Mouse (Mus musculus): ENCODE results near the gene Mmgt2. TPM values are rescaled to one million over a fixed set of nuclear protein-coding genes. Genes with fewer than 3 reads are reported as not detected.

Mmgt2 gene
- polyA plus RNA-seq, 1 experiment = 0.66 TPM

DNA sequence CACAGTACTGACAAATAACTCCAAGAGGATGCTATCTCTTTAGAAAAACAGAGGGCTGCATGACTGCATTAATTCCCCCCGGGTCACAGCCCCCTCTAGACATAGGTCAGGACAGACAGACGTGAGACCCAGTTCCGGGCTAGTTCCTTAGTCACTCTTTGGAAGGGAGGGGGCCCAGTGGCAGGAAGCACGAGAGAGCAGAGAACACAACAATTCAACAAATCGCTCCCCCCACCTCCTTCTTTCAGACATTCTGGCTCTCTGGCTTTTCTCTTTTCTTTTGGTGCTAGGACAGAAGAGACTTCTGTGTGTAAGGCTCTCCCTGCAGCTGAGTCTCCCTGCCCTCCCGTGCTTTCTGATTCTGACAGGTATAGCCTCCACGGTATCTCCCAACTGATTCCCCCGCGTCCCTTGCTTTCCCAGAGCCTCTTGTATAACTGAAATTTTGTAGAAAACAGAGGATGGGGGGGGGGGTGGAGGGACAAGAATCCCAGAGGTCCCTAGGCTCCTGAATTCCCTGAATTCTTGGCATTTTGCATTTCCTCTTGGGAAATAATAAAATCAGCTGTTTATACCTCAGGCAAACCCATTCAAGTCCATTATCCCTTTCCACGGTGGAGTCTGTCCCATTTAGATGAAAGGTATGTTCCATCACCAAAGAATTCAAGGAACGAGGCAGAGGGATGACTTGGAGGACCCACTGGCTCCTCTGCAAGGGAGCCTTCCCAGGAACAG is 12.2 kb upstream of the Mmgt2 start:
- no peak for TF ChIP-seq GATA1 (IDR thresholded peaks at IDR 0.05; ENCODE audit: low read length)

DNA sequence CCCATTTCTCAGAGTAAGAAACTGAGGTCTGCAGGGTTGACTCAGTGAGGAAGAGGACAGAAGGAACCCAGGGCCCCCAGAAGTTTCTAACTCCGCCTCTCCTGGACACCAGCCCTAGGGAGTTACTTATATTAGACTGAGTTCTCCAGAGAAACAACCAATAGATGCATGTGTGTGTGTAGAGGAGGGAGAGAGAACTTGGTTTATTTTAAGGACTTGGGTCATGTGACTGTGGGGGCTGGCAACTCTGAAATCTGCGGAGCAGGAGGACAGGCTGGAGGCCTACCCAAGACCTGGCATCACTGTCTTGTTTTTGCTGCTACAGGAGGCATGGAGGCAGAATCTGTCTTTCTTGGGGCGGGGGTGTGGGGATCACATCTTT is 11.6 kb upstream of the Mmgt2 start:
- TF ChIP-seq GATA1 (IDR thresholded peaks at IDR 0.05; ENCODE audit: low read length) = no peak

DNA sequence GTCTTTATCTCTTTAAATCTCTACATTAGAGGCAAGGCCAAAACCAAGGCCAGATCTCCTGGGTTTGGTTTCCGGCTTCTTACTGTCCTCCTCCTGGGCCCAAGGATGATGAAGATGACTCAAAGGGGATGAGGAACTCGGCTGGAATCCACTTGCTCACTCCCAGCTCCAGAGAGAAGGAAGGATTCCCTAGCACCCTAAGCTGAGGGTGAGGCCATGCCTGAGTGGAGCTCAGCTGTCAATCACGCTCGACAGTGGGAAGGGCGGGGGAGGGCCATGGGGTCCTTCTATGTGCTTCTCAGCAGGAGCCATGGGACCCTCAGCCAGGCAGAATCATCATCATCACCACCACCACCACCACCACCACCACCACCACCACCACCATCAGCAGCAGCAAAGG is 11.1 kb upstream of the Mmgt2 start:
- TF ChIP-seq GATA1 (IDR thresholded peaks at IDR 0.05; ENCODE audit: low read length) = no peak

DNA sequence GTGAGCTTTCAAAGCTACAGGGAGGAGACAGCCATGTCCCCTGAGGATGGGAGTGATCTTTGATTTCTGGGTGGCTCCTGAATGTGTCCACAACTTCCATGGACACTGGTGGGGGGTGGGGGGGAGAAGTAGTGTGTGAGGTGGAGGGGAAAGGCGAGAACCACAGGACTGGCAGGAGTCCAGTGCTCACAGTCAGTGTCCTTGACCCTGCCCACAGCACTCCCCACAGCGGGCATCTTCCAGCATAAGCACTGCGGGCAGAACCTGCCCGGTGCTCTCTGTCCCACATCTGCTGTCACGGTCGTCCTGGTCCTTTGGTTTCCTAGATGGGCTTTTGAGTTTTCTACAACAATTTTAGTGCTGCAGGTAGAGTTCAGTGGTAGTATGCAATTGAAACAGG is 10.7 kb upstream of the Mmgt2 start:
- no peak for TF ChIP-seq GATA1 (IDR thresholded peaks at IDR 0.05; ENCODE audit: low read length)

DNA sequence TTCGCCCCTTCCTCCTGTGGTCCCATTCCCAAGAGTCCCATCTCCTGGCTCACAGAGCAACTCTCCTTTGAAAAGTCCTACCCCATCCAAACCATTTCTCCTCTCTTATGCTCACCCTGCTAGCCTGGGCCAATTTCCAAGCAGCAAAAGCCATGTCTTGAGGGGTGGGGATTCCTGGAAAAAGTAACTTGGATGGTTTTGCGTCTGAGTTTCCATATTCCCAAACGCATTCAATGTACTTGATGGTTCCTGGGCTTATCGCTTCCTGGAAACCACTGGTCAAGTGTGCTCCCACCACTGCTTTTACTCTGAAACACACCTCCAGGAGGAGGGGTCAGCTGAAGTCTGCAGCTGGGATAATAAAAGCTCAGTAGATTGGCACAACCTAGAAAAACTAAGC is 10.1 kb upstream of the Mmgt2 start:
- TF ChIP-seq GATA1 (IDR thresholded peaks at IDR 0.05; ENCODE audit: low read length) = no peak

DNA sequence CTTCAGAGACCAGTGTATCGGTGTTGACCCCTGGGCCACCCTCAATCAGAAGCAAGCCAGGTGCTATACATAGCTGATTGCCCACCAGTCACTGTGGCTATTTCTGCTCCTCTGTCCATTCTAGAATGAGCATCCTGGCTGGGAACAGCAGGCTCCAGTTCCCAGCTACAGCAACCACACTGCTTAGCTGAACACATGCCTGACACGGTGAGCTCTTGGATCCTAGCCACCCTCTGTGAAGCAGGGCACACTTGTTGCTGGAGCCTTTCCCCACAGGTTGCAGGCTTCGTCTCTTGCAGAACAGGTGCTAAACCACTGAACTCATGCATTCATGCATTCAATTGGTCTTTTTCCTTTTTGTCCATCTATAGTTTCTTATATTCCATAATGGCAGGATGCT is 8.1 kb upstream of the Mmgt2 start:
- no peak for TF ChIP-seq GATA1 (IDR thresholded peaks at IDR 0.05; ENCODE audit: low read length)

DNA sequence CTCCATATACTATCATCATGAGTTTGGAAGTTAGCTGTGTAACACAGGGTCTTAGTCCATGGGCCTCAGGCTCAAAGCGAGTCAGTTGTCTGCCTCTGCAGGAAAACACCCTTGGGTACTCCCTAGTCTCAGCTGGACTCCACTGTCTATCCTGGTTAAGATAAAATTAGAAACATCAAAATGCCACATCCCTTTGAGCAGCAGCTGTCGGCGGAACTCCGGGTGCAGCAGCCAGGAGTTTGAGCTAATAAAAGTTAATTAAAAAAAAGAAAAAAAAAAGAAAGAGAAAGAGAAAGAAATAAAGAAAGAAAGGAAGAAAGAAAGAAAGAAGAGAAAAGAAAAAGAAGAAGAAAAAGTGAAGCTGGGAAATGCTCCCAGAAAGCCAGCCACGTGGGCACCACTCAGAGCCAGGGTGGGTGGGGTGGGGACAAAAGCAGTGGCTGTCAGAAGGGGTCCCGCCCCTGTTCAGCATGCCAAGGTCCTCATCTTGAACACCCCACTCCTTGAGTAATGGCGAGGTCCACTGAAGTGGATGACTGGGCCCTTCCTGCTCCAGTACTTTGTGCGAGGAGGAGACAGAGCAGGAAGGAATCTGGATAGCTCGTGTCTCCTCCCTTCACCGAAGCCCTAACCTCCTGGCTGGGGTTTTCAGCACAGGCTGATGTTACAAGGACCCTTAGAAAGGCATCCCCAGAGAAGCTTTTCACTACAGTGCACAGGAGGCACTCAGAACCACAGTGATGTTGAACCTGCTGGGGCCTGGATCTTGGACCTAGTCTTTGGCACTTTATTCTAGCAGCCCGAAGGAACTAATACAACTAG is 6.2 kb upstream of the Mmgt2 start:
- TF ChIP-seq GATA1 (IDR thresholded peaks at IDR 0.05; ENCODE audit: low read length) = no peak

DNA sequence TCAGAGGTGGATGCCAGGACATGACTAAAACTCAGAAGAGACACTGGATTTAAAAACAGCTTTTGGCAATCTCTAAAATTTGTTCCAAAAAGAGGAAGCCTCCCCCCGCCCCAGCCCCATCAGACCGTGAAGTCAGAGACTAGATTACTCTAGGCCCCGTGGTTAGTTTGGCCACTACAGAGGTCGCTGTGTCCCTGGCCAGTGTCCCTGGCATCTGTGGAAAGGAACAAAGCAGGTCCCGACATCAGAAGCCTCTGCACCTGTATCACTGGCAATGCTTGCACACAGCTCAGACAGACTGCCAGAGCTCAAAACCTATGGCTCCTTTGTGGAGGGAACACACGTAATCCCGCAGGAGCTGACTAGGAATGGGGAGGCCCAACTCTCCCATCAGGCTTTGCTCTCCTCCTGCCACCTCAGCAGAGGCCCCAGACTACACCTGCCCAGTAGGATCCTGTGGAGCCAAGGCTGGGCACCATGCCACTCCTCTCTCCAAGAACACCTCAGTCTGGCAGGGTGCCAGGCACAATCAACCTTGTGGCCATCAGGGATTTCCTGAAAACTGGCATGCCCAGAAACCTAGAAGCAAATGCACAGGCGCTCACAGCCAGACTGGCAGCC is 5.3 kb upstream of the Mmgt2 start:
- TF ChIP-seq GATA1 (IDR thresholded peaks at IDR 0.05; ENCODE audit: low read length) = no peak

DNA sequence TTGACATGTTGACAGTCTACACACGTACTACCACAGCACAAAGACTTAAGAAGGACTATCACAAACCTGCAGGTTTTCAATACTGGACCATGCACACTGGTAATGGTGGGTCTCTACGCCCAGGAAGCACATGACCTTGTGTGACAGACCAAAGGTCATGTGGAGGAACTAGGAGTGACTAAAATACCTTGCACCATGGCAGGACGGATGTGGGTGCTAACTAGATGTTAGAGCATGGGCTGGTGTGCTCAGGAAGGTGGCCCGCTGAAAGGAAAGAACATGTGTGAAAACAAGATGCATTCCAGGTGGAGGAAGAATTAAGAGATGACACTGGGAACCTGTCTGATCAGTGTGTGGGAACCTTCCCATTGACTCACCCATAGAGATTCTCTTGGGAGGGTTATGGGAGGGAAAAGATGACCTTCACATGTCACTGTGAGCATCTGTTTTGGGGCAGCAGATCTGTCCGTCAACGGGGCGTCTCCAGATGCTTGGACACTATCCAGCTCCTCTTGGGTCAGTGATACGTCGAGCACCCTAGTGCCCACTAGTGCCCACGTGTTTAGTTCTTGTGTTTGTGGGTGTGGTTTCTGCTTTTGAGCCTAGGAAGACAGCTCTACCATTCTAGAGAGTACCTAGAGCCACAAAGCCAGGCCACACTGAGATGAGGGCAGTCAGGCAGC is 4.6 kb upstream of the Mmgt2 start:
- no peak for TF ChIP-seq GATA1 (IDR thresholded peaks at IDR 0.05; ENCODE audit: low read length)

DNA sequence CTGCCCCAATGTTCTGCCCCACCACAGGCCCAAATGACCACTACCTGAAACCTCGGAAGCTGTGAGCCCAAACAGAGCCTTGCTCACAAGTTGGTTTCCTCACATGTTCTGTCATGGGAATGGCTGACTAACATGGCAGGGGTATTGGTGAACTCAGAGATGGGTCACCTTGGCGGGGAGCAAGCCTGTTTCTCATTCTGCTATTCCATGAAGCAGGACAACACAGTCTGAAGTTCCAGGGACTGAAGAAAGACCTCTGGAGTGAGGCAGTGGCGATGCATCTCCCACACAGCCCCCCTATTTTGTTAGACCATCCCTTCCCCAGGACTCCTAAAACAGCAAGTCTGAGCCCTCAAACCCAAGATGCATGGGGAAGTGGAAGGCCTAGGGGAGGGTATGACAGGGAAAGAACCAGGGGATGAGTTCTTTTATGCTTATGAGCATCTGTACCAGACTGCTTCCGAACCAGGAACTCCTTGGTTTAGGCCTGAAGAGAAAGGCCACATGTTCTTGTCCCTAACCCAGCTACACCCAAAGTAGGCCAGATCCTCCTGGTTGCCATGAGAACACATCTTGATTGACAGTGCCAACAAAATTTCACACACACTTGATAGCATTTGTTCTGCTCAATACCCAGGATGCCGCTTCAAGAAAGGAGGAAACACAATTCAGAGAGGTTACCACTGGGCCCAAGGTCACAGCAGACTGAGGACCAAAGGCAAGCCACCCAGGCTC is 3.7 kb upstream of the Mmgt2 start:
- TF ChIP-seq GATA1 (IDR thresholded peaks at IDR 0.05; ENCODE audit: low read length) = no peak

DNA sequence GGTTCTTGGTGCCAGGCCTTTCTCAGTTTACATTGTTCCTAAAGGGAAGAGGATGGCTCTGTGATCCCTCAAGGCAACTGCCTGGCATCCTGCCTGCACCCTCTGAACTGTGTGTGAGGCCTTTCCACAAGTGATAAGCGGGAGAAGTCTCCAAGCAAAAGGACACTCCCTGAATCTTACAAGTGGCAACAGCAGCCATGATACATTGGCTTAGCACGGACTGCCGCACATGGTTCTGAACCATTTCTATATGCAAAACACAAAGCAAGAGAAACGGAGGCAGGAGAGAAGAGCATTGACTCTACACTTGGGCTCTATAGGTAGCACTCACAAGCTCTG is 3.2 kb upstream of the Mmgt2 start:
- no peak for TF ChIP-seq GATA1 (IDR thresholded peaks at IDR 0.05; ENCODE audit: low read length)

DNA sequence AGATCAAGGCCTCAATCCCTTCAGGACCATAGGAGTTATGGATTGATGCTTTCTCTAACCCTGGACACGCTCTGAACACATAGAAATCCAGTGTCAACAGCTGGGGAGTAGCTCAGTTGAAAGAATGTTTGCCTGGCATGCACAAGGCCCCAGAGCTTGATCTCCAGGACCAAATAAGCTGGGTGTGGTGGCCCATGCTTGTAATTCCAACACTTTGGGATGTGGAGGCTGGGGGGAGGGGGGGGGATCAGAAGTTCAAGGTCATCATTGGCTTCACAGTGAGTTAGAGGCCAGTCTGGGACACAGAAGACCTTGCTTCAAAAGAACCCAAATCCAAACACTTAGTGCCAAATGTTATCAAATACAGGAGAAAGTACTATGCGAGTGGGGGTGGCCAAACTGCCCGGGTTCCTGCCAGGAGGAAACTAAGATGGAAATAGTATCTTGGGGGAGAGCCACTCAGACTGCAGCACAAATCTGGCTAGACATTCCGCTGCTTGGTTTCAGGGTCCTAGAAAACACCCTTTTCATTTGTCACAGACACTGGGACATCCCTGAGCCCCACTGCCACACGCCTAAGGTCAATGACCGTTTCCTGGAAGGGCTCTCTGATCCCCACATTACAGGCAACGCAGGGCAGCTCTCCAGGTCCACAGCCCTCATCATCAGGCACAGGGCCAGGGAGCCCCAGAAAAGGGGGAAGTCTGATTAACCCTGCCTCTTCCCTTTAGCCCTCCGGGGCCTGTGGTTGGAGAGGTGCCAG is 2.6 kb upstream of the Mmgt2 start:
- no peak for TF ChIP-seq GATA1 (IDR thresholded peaks at IDR 0.05; ENCODE audit: low read length)

DNA sequence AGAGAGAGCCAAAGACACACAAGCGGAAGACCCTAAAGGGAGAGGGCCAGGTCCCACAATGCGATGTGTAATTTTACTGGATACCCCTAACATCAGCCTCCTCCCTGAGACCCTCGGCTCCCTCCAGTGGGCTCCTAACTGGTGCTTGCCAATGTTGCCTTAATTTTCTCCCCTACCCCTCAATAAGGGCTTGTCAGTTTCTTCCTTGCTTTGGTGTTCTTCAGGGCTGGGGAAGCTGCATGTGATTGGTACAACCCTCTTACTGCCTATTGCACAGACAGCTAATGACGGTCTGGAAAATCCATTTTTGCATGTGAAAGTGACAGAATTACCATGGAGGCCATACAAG is 2.0 kb upstream of the Mmgt2 start:
- no peak for TF ChIP-seq GATA1 (IDR thresholded peaks at IDR 0.05; ENCODE audit: low read length)

DNA sequence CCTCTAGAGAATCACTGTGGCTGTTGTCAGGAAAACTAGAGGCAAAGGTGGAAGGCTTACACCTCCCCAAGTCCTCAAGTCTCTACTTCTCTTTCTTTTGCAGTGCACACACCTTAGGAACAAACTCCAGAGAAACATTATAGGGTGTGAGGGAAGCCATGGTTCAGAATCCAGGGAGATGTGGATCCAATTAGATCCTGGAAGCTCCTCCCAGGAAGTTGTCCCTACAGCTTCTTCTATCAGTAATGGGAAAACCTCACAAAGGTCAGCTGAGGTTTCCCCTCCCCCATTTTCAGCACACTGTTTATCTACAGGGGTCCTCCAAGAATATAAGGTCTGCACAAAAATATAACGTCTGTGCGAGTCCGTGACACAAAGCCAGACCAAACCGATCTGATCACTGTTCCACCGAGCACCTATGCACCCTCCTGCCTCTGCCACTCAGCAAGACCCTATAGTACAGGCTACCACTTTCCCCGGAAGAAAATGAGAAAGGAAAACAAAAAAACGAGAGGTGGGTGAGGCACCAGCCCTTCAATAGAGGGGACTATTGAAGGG is 1.4 kb upstream of the Mmgt2 start:
- TF ChIP-seq GATA1 (IDR thresholded peaks at IDR 0.05; ENCODE audit: low read length) = no peak
